Comparison of ENCODE assay signal across 29 mouse cellular contexts in genomic region chr16:45615944-45616343, GRCm38 (mm10). TPM values are rescaled to one million over a fixed set of nuclear protein-coding genes. Genes with fewer than 3 reads are reported as not detected.
DNase-seq lines count a peak whose midpoint lies in the region; ATAC-seq lines count a peak whose summit lies in the region.
"Had no signal": no experiment of that assay in that cellular context is flagged by ENCODE, and none has a peak within 500 bp of the region (broad histone marks: within the 10 kb centered on the region; RNA-seq: fewer than 3 reads in every experiment).

No protein-coding gene starts in this region.

- H3K4me3 ChIP-seq in heart, embryonic 11.5 days (ENCODE audit: low read depth, low read length), result no peak overlapping the region
- no peak overlapping the region for H3K4me3 ChIP-seq in hindbrain, embryonic 11.5 days (ENCODE audit: low read depth, low read length)
- H3K4me3 ChIP-seq: embryonic facial prominence, embryonic 13.5 days; embryonic facial prominence, embryonic 15.5 days; erythroblast, embryonic 14.5 days; forebrain, embryonic 10.5 days; forebrain, embryonic 12.5 days had no signal

- H3K9ac ChIP-seq in heart, embryonic 11.5 days (ENCODE audit: low read depth, low read length), result no peak overlapping the region
- no peak overlapping the region for H3K9ac ChIP-seq in hindbrain, embryonic 11.5 days (ENCODE audit: low read depth, low read length)
- H3K9ac ChIP-seq: embryonic facial prominence, embryonic 13.5 days; embryonic facial prominence, embryonic 15.5 days; forebrain, embryonic 12.5 days had no signal

- peaks cover 7% of the 10 kb centered on the region for H3K4me1 ChIP-seq in heart, embryonic 11.5 days (ENCODE audit: control insufficient read depth, insufficient read depth, low read length)
- no peaks in the 10 kb centered on the region for H3K4me1 ChIP-seq in hindbrain, embryonic 11.5 days (replicated peaks; ENCODE audit: control insufficient read depth, insufficient read depth, low read length)
- H3K4me1 ChIP-seq: embryonic facial prominence, embryonic 13.5 days; embryonic facial prominence, embryonic 15.5 days; forebrain, embryonic 12.5 days had no signal

- 82% methylated on average over 1 of the region's 1 CpGs for WGBS in heart, embryonic 11.5 days (ENCODE audit: insufficient replicate concordance)
- 75% methylated on average over 1 of the region's 1 CpGs for WGBS in hindbrain, embryonic 11.5 days

- no peak overlapping the region for H3K27ac ChIP-seq in heart, embryonic 11.5 days (ENCODE audit: low read depth, low read length)
- H3K27ac ChIP-seq in hindbrain, embryonic 11.5 days (ENCODE audit: low read depth, low read length), result no peak overlapping the region
- H3K27ac ChIP-seq: embryonic facial prominence, embryonic 13.5 days; embryonic facial prominence, embryonic 15.5 days; forebrain, embryonic 10.5 days; forebrain, embryonic 12.5 days had no signal

- H3K9me3 ChIP-seq in heart, embryonic 11.5 days (replicated peaks; ENCODE audit: control insufficient read depth, low read length), result no peaks in the 10 kb centered on the region
- H3K9me3 ChIP-seq in hindbrain, embryonic 11.5 days (ENCODE audit: control insufficient read depth, low read length), result no peaks in the 10 kb centered on the region
- H3K9me3 ChIP-seq: embryonic facial prominence, embryonic 13.5 days; embryonic facial prominence, embryonic 15.5 days; forebrain, embryonic 10.5 days; forebrain, embryonic 12.5 days; G1E had no signal

- ATAC-seq in heart, embryonic 11.5 days (replicated peaks; ENCODE audit: insufficient number of reproducible peaks, low FRiP score, low TSS enrichment), result no peak
- peak; percentile 30; the same call in 1 of the 2 replicates for ATAC-seq in common myeloid progenitor, adult 5-6 weeks (replicated peaks; ENCODE audit: low read depth, poor library complexity, severe bottlenecking)
- ATAC-seq in megakaryocyte, adult 5-6 weeks (ENCODE audit: poor library complexity, severe bottlenecking), result peak; percentile 66
- ATAC-seq in hindbrain, embryonic 11.5 days (ENCODE audit: low FRiP score), result no peak
- ATAC-seq: activated CD4-positive, CD25-positive, alpha-beta regulatory T cell, adult 4 months; CD4-positive, CD25-positive, alpha-beta regulatory T cell, adult 4 months; forebrain, embryonic 14.5 days; forebrain, embryonic 16.5 days; Patski had no signal

- H3K4me2 ChIP-seq in heart, embryonic 11.5 days, result no peak overlapping the region
- no peak overlapping the region for H3K4me2 ChIP-seq in hindbrain, embryonic 11.5 days (replicated peaks; ENCODE audit: low read depth, low read length)
- H3K4me2 ChIP-seq: embryonic facial prominence, embryonic 13.5 days; embryonic facial prominence, embryonic 15.5 days; forebrain, embryonic 12.5 days had no signal

- no peaks in the 10 kb centered on the region for H3K27me3 ChIP-seq in heart, embryonic 11.5 days (ENCODE audit: control insufficient read depth, insufficient read depth, low read length)
- H3K27me3 ChIP-seq in hindbrain, embryonic 11.5 days (ENCODE audit: control insufficient read depth, insufficient read depth, low read length), result no peaks in the 10 kb centered on the region
- H3K27me3 ChIP-seq: CH12.LX; embryonic facial prominence, embryonic 13.5 days; embryonic facial prominence, embryonic 15.5 days; forebrain, embryonic 12.5 days had no signal

- DNase-seq in heart, adult 11 months, result peak; percentile 17
- no peak for DNase-seq in kidney, adult 18-20 months
- no peak for DNase-seq in hindbrain, embryonic 11.5 days (ENCODE audit: low spot score)
- DNase-seq in left cerebral cortex, adult 11 months (ENCODE audit: low spot score), result no peak
- DNase-seq: adrenal gland, adult 8-10 months; adrenal gland, postnatal 14 days; adrenal gland, postnatal 36 days; B cell, adult 2 months; cerebellum, adult 11-12 months; cerebellum, adult 2 months; cerebellum, adult 9-10 months; cerebellum, postnatal 10 days; cerebellum, postnatal 25 days; embryo, embryonic 11 days had no signal

- H3K36me3 ChIP-seq in heart, embryonic 11.5 days (ENCODE audit: control insufficient read depth, insufficient read depth, low read length), result no peaks in the 10 kb centered on the region; the same call in 1 of the 2 replicates
- no peaks in the 10 kb centered on the region for H3K36me3 ChIP-seq in hindbrain, embryonic 11.5 days (ENCODE audit: control insufficient read depth, insufficient read depth, low read length)
- H3K36me3 ChIP-seq: embryonic facial prominence, embryonic 13.5 days; embryonic facial prominence, embryonic 15.5 days; forebrain, embryonic 10.5 days; forebrain, embryonic 12.5 days; G1E had no signal

RNA-seq across cellular contexts. Expression of gene Gcsam, which starts 5.8 kb away (rescaled TPM):
- polyA plus RNA-seq in heart, embryonic 11.5 days (2014; fragmentation: Nextera tagmentation; extraction: Ambion mirVana), result 0.16 and 0.28 TPM in 2 replicates
- total RNA-seq in common myeloid progenitor, adult 5-6 weeks (2017), result 1.2 and 1.7 TPM in 2 replicates
- not detected in 2 replicates for total RNA-seq in megakaryocyte, adult 5-6 weeks (2015)
- total RNA-seq in megakaryocyte, adult 5-6 weeks (2017), result not detected in 2 replicates
- 0.07 and 0.34 TPM in 2 replicates for polyA plus RNA-seq in hindbrain, embryonic 11.5 days (2014; fragmentation: Nextera tagmentation; extraction: Ambion mirVana)
- total RNA-seq: adrenal gland, postnatal 14 days; CH12.LX had no signal
- polyA plus RNA-seq: cerebellum, adult 2 months; erythroblast, embryonic 14.5 days; forebrain, embryonic 12.5 days; forebrain, embryonic 14.5 days; forebrain, embryonic 16.5 days; G1E; Patski had no signal

RNA-seq across cellular contexts. Expression of gene BC016579, which starts 37.9 kb away (rescaled TPM):
- 0.17 and 0.19 TPM in 2 replicates for polyA plus RNA-seq in heart, embryonic 11.5 days (2014; fragmentation: Nextera tagmentation; extraction: Ambion mirVana)
- 0.29 and 1.2 TPM in 2 replicates for total RNA-seq in common myeloid progenitor, adult 5-6 weeks (2017)
- 0.71 and 0.98 TPM in 2 replicates for total RNA-seq in megakaryocyte, adult 5-6 weeks (2015)
- 0.07 TPM in 1 of 2 replicates, not detected in the other for total RNA-seq in megakaryocyte, adult 5-6 weeks (2017)
- polyA plus RNA-seq in hindbrain, embryonic 11.5 days (2014; fragmentation: Nextera tagmentation; extraction: Ambion mirVana), result 0.15 and 0.28 TPM in 2 replicates
- total RNA-seq: adrenal gland, postnatal 14 days; CH12.LX had no signal
- polyA plus RNA-seq: activated CD4-positive, CD25-positive, alpha-beta regulatory T cell, adult 4 months; erythroblast, embryonic 14.5 days; forebrain, embryonic 14.5 days; forebrain, embryonic 16.5 days; G1E; Patski had no signal

Comparison
In these comparisons a context has a peak if more than half of its experiments do, and no peak if none do; other contexts are left out.
1. ATAC-seq: peak in common myeloid progenitor, adult 5-6 weeks (single experiment) and megakaryocyte, adult 5-6 weeks (single experiment); none in heart, embryonic 11.5 days (single experiment) and hindbrain, embryonic 11.5 days (single experiment).